Mouse (Mus musculus): ENCODE results near the gene Clca1. TPM values are rescaled to one million over a fixed set of nuclear protein-coding genes. Genes with fewer than 3 reads are reported as not detected.

The Clca1 gene
- polyA plus RNA-seq, 1 experiment from 2014 or later = 20.2 TPM

- H3K4me3 ChIP-seq (ENCODE audit: low read depth, low read length) = no peak overlapping the region
- 39% methylated on average over 3 of the region's 3 CpGs for WGBS
Observed at GRCm38 (mm10) chr3:145049820-145050219, 17.2 kb upstream of the Clca1 start.

GRCm38 (mm10) chr3:145038813-145039212 is 6.2 kb upstream of the Clca1 start:
- ATAC-seq (ENCODE audit: low FRiP score, low TSS enrichment) (no peak), DNase-seq (ENCODE audit: low spot score) (no peak)
- TF ChIP-seq EP300 (optimal IDR thresholded peaks at IDR 0.05) = no peak
- TF ChIP-seq CTCF (IDR thresholded peaks at IDR 0.05; ENCODE audit: low read depth) = no peak
- Histone ChIP-seq H3K4me1 (replicated peaks; ENCODE audit: control insufficient read depth, insufficient read depth) (no peaks in the 10 kb centered on the region), H3K9ac (ENCODE audit: low read length) (no peak overlapping the region), H3K27me3 (ENCODE audit: control insufficient read depth, insufficient read depth, low read length) (no peaks in the 10 kb centered on the region), H3K36me3 (ENCODE audit: control insufficient read depth, insufficient read depth, low read length) (no peaks in the 10 kb centered on the region), H3K9me3 (ENCODE audit: control insufficient read depth, low read length) (no peaks in the 10 kb centered on the region), H3K4me3 (ENCODE audit: low read depth, low read length) (no peak overlapping the region), H3K4me2 (replicated peaks; ENCODE audit: low read depth) (no peak overlapping the region), H3K27ac (replicated peaks) (no peak overlapping the region)
- 49% methylated on average over 3 of the region's 3 CpGs for WGBS

More at GRCm38 (mm10) chr3:145049820-145050219, 17.2 kb upstream of the Clca1 start:
- H3K27me3 ChIP-seq (ENCODE audit: control insufficient read depth, insufficient read depth, low read length) = no peaks in the 10 kb centered on the region
- no peak overlapping the region for H3K4me2 ChIP-seq (replicated peaks; ENCODE audit: low read depth)
- no peaks in the 10 kb centered on the region for H3K9me3 ChIP-seq (ENCODE audit: control insufficient read depth, low read length)
- H3K9ac ChIP-seq (ENCODE audit: low read length) = no peak overlapping the region
- H3K27ac ChIP-seq (replicated peaks) = no peak overlapping the region
- ATAC-seq (ENCODE audit: low FRiP score, low TSS enrichment) = no peak
- H3K36me3 ChIP-seq (ENCODE audit: control insufficient read depth, insufficient read depth, low read length) = no peaks in the 10 kb centered on the region
- no peaks in the 10 kb centered on the region for H3K4me1 ChIP-seq (replicated peaks; ENCODE audit: control insufficient read depth, insufficient read depth)
- DNase-seq (ENCODE audit: low spot score) = no peak
- no peak for TF ChIP-seq CTCF (IDR thresholded peaks at IDR 0.05; ENCODE audit: low read depth)
- no peak for TF ChIP-seq EP300 (optimal IDR thresholded peaks at IDR 0.05)

GRCm38 (mm10) chr3:145028036-145028435 is 4.5 kb downstream of the Clca1 start:
- TF ChIP-seq EP300 (optimal IDR thresholded peaks at IDR 0.05) (no peak), CTCF (IDR thresholded peaks at IDR 0.05; ENCODE audit: low read depth) (no peak)
- 58% methylated on average over 3 of the region's 3 CpGs for WGBS
- no peak overlapping the region for H3K9ac ChIP-seq (ENCODE audit: low read length)

GRCm38 (mm10) chr3:145026750-145027149 is 5.8 kb downstream of the Clca1 start:
- H3K36me3 ChIP-seq (ENCODE audit: control insufficient read depth, insufficient read depth, low read length) = no peaks in the 10 kb centered on the region
- whole genome bisulfite sequencing = 29% methylated on average over 3 of the region's 3 CpGs
- TF ChIP-seq CTCF (IDR thresholded peaks at IDR 0.05; ENCODE audit: low read depth) (peak; percentile 95), EP300 (optimal IDR thresholded peaks at IDR 0.05) (no peak)
- H3K27ac ChIP-seq (replicated peaks) = no peak overlapping the region
- H3K4me3 ChIP-seq (ENCODE audit: low read depth, low read length) = no peak overlapping the region
- no peaks in the 10 kb centered on the region for H3K4me1 ChIP-seq (replicated peaks; ENCODE audit: control insufficient read depth, insufficient read depth)
- H3K27me3 ChIP-seq (ENCODE audit: control insufficient read depth, insufficient read depth, low read length) = no peaks in the 10 kb centered on the region
- no peaks in the 10 kb centered on the region for H3K9me3 ChIP-seq (ENCODE audit: control insufficient read depth, low read length)
- H3K9ac ChIP-seq (ENCODE audit: low read length) = no peak overlapping the region
- ATAC-seq (ENCODE audit: low FRiP score, low TSS enrichment) = no peak
- peak; percentile 48 for DNase-seq (ENCODE audit: low spot score)
- no peak overlapping the region for H3K4me2 ChIP-seq (replicated peaks; ENCODE audit: low read depth)

More at GRCm38 (mm10) chr3:145028036-145028435, 4.5 kb downstream of the Clca1 start:
- ATAC-seq (ENCODE audit: low FRiP score, low TSS enrichment) = no peak
- Histone ChIP-seq H3K4me1 (replicated peaks; ENCODE audit: control insufficient read depth, insufficient read depth) (no peaks in the 10 kb centered on the region), H3K27ac (replicated peaks) (no peak overlapping the region), H3K9me3 (ENCODE audit: control insufficient read depth, low read length) (no peaks in the 10 kb centered on the region), H3K4me3 (ENCODE audit: low read depth, low read length) (no peak overlapping the region), H3K27me3 (ENCODE audit: control insufficient read depth, insufficient read depth, low read length) (no peaks in the 10 kb centered on the region), H3K36me3 (ENCODE audit: control insufficient read depth, insufficient read depth, low read length) (no peaks in the 10 kb centered on the region), H3K4me2 (replicated peaks; ENCODE audit: low read depth) (no peak overlapping the region)
- DNase-seq (ENCODE audit: low spot score) = no peak

- no peak overlapping the region for H3K4me2 ChIP-seq (replicated peaks; ENCODE audit: low read depth)
- H3K27ac ChIP-seq (replicated peaks) = no peak overlapping the region
- H3K36me3 ChIP-seq (ENCODE audit: control insufficient read depth, insufficient read depth, low read length) = no peaks in the 10 kb centered on the region
- no peaks in the 10 kb centered on the region for H3K9me3 ChIP-seq (ENCODE audit: control insufficient read depth, low read length)
- H3K9ac ChIP-seq (ENCODE audit: low read length) = no peak overlapping the region
- no peak overlapping the region for H3K4me3 ChIP-seq (ENCODE audit: low read depth, low read length)
- ATAC-seq (ENCODE audit: low FRiP score, low TSS enrichment) (no peak), DNase-seq (ENCODE audit: low spot score) (no peak)
- no peaks in the 10 kb centered on the region for H3K27me3 ChIP-seq (ENCODE audit: control insufficient read depth, insufficient read depth, low read length)
- WGBS = 65% methylated on average over 3 of the region's 3 CpGs
- no peaks in the 10 kb centered on the region for H3K4me1 ChIP-seq (replicated peaks; ENCODE audit: control insufficient read depth, insufficient read depth)
- TF ChIP-seq CTCF (IDR thresholded peaks at IDR 0.05; ENCODE audit: low read depth) = no peak
- TF ChIP-seq EP300 (optimal IDR thresholded peaks at IDR 0.05) = no peak
Observed at GRCm38 (mm10) chr3:145017807-145018206, 14.8 kb downstream of the Clca1 start.

- Histone ChIP-seq H3K4me2 (replicated peaks; ENCODE audit: low read depth) (no peak overlapping the region), H3K27me3 (ENCODE audit: control insufficient read depth, insufficient read depth, low read length) (no peaks in the 10 kb centered on the region), H3K9ac (ENCODE audit: low read length) (no peak overlapping the region), H3K27ac (replicated peaks) (no peak overlapping the region), H3K4me1 (replicated peaks; ENCODE audit: control insufficient read depth, insufficient read depth) (no peaks in the 10 kb centered on the region), H3K9me3 (ENCODE audit: control insufficient read depth, low read length) (no peaks in the 10 kb centered on the region), H3K4me3 (ENCODE audit: low read depth, low read length) (no peak overlapping the region), H3K36me3 (ENCODE audit: control insufficient read depth, insufficient read depth, low read length) (no peaks in the 10 kb centered on the region)
- ATAC-seq (ENCODE audit: low FRiP score, low TSS enrichment) = no peak
- TF ChIP-seq EP300 (optimal IDR thresholded peaks at IDR 0.05) (no peak), CTCF (IDR thresholded peaks at IDR 0.05; ENCODE audit: low read depth) (peak; percentile 68)
- WGBS = 30% methylated on average over 5 of the region's 5 CpGs
- DNase-seq (ENCODE audit: low spot score) = no peak
Observed at GRCm38 (mm10) chr3:145004422-145004821, 28.2 kb downstream of the Clca1 start.

Measured in stomach, postnatal 0 days (tissue).